Mouse (Mus musculus): ENCODE measurements at regions not wholly inside any gene's neighbourhood (a gene's known extent, or its start where the extent isn't known, plus 50 kb on each side); places are given as distances from the start of the nearest gene placed in this dataset.

GRCm38 (mm10) chr14:107214391-107214790, 1108.4 kb downstream of the Trim52 start:
- no peak for DNase-seq

- DNase-seq = no peak
Measured at GRCm38 (mm10) chr14:107264182-107264581, 1158.2 kb downstream of the Trim52 start.

- peak; percentile 6 for DNase-seq
Measured at GRCm38 (mm10) chr14:107280346-107280745, 1174.3 kb downstream of the Trim52 start.

- no peak for DNase-seq
Measured at GRCm38 (mm10) chr14:107329302-107329701, 1223.3 kb downstream of the Trim52 start.

GRCm38 (mm10) chr14:107340205-107340604, 1234.2 kb downstream of the Trim52 start:
- DNase-seq = peak; percentile 5

GRCm38 (mm10) chr14:107362788-107363187, 1256.8 kb downstream of the Trim52 start:
- DNase-seq = no peak

All from cerebellum, adult 11 months (tissue).